Mouse (Mus musculus): ENCODE results near the gene Uba52. TPM values are rescaled to one million over a fixed set of nuclear protein-coding genes. Genes with fewer than 3 reads are reported as not detected.
"Not testable (repeated sequence)": the region's sequence is repeated elsewhere in the genome, so short reads cannot be mapped to it uniquely, and the experiment has no call there.

Gene Uba52
- polyA plus RNA-seq, 1 experiment from 2014 or later = 843 TPM

DNA sequence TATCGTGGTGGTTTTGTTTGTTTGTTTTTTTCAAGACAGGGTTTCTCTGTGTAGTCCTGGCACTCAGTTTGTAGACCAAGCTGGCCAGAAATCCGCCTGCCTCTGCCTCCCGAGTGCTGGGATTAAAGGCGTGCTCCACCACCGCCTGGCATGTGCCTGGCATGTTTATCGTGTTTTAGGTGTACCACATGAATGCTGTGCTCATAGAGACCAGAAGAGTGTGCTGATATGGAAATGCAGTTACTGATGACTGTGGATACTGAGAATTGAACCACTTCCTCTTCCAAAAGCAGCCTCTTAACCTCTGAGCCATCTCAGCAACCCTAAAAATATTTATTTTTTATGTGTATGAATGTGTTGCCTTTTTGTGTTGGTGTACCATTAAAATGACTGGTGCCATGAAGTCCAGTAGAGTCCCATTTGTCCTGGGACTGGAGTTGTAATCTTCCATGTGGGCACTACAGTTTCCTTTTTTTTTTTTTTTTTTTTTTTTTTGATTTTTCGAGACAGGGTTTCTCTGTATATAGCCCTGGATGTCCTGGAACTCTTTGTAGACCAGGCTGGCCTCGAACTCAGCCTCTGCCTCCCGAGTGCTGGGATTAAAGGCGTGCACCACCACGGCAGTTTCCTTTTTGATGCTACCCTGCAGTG is 1.8 kb upstream of the Uba52 start:
- no peak overlapping the region for H3K9ac ChIP-seq
- no peaks in the 10 kb centered on the region for H3K27me3 ChIP-seq (replicated peaks)
- H3K36me3 ChIP-seq = peaks cover 26% of the 10 kb centered on the region
- no peak for ATAC-seq (ENCODE audit: insufficient read depth, low FRiP score, low read depth)
- H3K4me3 ChIP-seq (replicated peaks) = no peak overlapping the region
- 94% methylated on average over 11 of the region's 11 CpGs for WGBS
- no peaks in the 10 kb centered on the region for H3K9me3 ChIP-seq
- peaks cover 25% of the 10 kb centered on the region for H3K4me1 ChIP-seq
- no peak overlapping the region for H3K27ac ChIP-seq
- H3K4me2 ChIP-seq = no peak overlapping the region

DNA sequence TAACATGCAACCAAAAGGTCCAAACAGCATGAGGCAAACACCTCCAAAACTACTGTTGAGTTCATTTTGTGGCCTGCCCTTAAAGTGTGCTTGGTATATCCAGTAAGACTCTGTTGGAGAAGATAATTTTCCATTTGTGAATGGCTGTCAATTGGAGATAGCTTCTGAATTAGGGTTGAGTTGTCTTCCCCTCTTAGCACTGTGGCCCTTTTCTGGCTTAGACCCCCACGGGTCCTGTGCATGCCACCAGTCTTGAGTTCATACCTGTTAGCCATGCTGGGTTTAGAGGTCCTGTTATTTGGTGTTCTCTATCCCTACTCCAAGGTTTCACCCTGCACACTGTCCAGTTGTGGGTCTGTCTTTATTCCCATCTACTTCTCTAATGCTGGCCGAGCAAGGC is 1.2 kb upstream of the Uba52 start:
- Histone ChIP-seq H3K4me2 (peak overlapping the region; percentile 88; the same call in 1 of the 2 replicates), H3K9ac (no peak overlapping the region), H3K4me3 (replicated peaks) (no peak overlapping the region; the same call in 1 of the 2 replicates)

DNA sequence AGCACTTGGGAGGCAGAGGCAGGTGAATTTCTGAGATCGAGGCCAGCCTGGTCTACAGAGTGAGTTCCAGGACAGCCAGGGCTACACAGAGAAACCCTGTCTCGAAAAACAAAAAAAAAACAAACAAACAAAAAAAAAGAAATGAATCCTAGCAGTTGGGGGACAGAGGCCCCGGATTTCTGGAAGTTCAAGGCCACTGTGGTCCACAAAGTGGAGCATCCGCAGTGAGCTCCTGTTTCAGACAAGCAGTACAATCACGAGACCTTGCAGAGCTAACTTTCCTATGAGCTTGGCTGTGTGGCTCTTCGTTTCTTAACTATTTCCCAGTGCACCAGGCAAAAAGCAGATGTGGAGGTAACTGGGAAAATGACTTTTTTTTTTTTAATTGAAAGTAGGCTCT is 573 bp upstream of the Uba52 start:
- Histone ChIP-seq H3K36me3 (peaks cover 27% of the 10 kb centered on the region), H3K27ac (peak overlapping the region; percentile 99), H3K4me2 (peak overlapping the region; percentile 88), H3K4me3 (replicated peaks) (peak overlapping the region; percentile 74), H3K4me1 (peaks cover 26% of the 10 kb centered on the region)
- WGBS = 72% methylated on average over 6 of the region's 6 CpGs
- ATAC-seq (ENCODE audit: insufficient read depth, low FRiP score, low read depth); H3K9me3 ChIP-seq; H3K27me3 ChIP-seq (replicated peaks); H3K9ac ChIP-seq: not testable (repeated sequence)

More for the DNA sequence above, 1.2 kb upstream of the Uba52 start:
- ATAC-seq (ENCODE audit: insufficient read depth, low FRiP score, low read depth) = no peak
- Histone ChIP-seq H3K9me3 (no peaks in the 10 kb centered on the region), H3K27ac (no peak overlapping the region), H3K27me3 (replicated peaks) (no peaks in the 10 kb centered on the region), H3K36me3 (peaks cover 30% of the 10 kb centered on the region), H3K4me1 (peaks cover 26% of the 10 kb centered on the region)
- 92% methylated on average over 2 of the region's 2 CpGs for WGBS

DNA sequence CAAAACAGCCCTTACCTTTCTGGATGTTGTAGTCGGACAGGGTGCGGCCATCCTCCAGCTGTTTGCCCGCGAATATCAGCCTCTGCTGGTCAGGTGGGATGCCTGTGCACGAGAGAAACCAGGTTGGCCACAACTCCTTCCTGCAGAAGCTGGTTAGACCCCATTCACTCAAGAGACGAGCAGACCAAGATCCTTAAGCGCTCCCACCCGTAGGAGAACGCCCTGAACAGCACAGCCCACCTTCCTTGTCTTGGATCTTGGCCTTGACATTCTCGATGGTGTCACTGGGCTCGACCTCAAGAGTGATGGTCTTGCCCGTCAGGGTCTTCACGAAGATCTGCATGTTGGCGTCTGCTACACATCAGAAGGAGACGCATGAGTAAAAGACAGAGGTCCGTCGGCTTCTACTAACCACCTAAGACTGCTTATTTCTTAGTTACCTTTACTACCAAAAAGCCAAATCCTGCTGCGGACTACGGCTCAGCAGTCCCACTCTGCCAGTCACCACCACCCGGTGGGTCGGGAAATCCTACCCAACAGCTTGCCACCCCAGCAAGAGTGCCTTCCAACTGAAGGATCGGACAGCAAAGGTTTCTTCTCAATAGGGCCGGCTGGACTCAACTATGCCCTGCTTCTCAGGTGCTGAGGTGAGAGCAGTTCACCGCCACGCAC is 1.2 kb downstream of the Uba52 start:
- H3K9ac ChIP-seq = peak overlapping the region; percentile 99
- peak overlapping the region; percentile 99 for H3K27ac ChIP-seq
- WGBS = 6% methylated on average over 25 of the region's 25 CpGs
- H3K4me2 ChIP-seq = peak overlapping the region; percentile 88
- peaks cover 42% of the 10 kb centered on the region for H3K4me1 ChIP-seq
- H3K36me3 ChIP-seq = peaks cover 27% of the 10 kb centered on the region
- no peaks in the 10 kb centered on the region for H3K27me3 ChIP-seq (replicated peaks)
- no peak for ATAC-seq (ENCODE audit: insufficient read depth, low FRiP score, low read depth)
- H3K9me3 ChIP-seq = no peaks in the 10 kb centered on the region
- peak overlapping the region; percentile 74 for H3K4me3 ChIP-seq (replicated peaks)

DNA sequence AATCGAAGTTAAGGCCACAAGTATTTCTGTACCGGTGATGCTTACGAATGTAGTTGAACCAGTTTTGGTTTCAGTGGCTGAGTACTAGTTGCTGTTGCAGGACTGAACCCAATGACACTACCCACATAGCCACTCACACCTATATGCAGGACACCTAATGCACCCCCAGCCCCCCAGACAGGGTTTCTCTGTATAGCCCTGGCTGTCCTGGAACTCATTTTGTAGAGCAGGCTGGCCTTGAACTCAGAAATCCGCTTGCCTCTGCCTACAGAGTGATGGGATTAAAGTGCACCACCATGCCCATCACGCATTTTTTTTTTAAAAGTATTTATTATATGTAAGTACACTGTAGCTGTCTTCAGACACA is 3.6 kb downstream of the Uba52 start:
- Histone ChIP-seq H3K4me2 (peak overlapping the region; percentile 88), H3K27me3 (replicated peaks) (peaks cover 15% of the 10 kb centered on the region), H3K4me1 (peaks cover 58% of the 10 kb centered on the region), H3K4me3 (replicated peaks) (peak overlapping the region; percentile 82), H3K27ac (peak overlapping the region; percentile 95), H3K9me3 (no peaks in the 10 kb centered on the region), H3K36me3 (peaks cover 18% of the 10 kb centered on the region), H3K9ac (no peak overlapping the region)
- ATAC-seq (ENCODE audit: insufficient read depth, low FRiP score, low read depth) = no peak
- 60% methylated on average over 5 of the region's 5 CpGs for WGBS

DNA sequence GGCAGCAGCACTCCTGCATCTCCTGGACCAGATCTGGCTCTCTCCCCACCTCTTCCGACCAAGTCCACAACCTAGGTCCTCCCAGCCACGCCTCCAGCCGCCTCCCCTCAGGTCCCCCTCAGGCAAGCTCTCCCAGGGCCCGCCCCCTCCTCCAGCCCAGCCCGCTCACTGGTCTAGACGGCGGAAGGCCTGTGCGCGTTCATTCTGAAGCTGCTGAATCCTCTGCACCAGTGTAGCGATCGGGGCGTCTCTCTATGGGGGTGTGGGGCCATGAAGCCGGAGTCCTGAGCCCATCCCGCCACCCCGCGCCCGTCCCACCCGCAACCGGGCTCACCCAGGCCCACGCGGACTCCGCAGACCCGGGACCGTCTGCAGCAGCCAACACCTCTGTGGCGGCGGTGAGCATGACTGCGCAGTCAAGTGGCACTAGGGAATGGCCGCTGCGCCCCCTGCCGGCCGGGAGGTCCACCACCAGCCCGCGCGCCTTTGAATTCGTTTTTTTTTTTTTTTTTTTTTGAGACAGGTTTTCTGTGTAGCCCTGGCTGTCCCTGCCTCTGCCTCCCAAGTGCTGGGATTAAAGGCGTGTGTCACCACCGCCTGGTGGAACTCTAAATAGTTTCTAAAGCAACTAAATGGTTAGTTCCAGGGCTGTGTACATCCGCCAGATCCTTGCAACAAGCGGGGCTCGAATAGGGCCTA is 4.1 kb downstream of the Uba52 start, which contains the start of gene Rex1bd:
Rex1bd (minus strand) TSS at position 425 of the 699 bp plus-strand sequence.
- peaks cover 21% of the 10 kb centered on the region for H3K27me3 ChIP-seq (replicated peaks)
- WGBS = 3% methylated on average over 40 of the region's 40 CpGs
- H3K9me3 ChIP-seq = no peaks in the 10 kb centered on the region
- H3K27ac ChIP-seq = peak within 1 kb of the TSS; percentile 95
- H3K4me2 ChIP-seq = peak within 1 kb of the TSS; percentile 88
- peak; percentile 87 for ATAC-seq (ENCODE audit: insufficient read depth, low FRiP score, low read depth)
- peaks cover 57% of the 10 kb centered on the region for H3K4me1 ChIP-seq
- peaks cover 18% of the 10 kb centered on the region for H3K36me3 ChIP-seq
- peak within 1 kb of the TSS; percentile 82 for H3K4me3 ChIP-seq (replicated peaks)
- peak within 1 kb of the TSS; percentile 78 for H3K9ac ChIP-seq

DNA sequence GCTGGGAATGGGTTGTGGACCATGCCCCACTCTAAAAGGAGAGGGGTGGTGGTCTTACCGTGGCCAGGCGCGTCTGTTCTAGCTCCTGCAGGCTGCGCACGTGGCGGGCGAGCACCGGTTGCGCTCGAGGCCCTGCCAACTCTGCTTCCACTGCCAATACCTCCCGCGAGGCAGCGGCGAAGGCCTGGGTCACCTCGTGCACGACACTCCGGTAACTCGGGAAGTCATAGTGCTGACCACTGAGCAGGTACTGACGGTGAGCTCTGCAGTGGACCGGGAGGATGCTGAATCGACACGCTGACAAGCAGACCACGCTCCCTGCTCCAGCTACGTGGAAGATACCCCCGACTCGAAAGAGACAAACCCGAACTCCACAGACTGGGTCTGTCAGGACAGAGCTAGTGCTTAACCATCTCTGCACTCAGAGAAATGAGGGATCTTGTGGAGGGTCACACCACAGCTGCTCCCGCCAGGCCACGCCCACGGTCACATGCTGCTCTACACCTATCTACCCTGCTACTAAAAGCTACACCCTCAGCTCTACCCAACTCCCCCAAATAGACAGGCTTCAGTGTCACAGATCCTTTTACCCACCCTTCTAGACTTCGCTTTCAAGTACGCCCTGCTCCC is 4.8 kb downstream of the Uba52 start:
- H3K36me3 ChIP-seq = peaks cover 18% of the 10 kb centered on the region
- ATAC-seq (ENCODE audit: insufficient read depth, low FRiP score, low read depth) = peak; percentile 8
- H3K9me3 ChIP-seq = no peaks in the 10 kb centered on the region
- peaks cover 26% of the 10 kb centered on the region for H3K27me3 ChIP-seq (replicated peaks)
- peak overlapping the region; percentile 95 for H3K27ac ChIP-seq
- peak overlapping the region; percentile 88 for H3K4me2 ChIP-seq
- WGBS = 34% methylated on average over 32 of the region's 32 CpGs
- peak overlapping the region; percentile 82 for H3K4me3 ChIP-seq (replicated peaks)
- H3K4me1 ChIP-seq = peaks cover 56% of the 10 kb centered on the region
- H3K9ac ChIP-seq = peak overlapping the region; percentile 78

DNA sequence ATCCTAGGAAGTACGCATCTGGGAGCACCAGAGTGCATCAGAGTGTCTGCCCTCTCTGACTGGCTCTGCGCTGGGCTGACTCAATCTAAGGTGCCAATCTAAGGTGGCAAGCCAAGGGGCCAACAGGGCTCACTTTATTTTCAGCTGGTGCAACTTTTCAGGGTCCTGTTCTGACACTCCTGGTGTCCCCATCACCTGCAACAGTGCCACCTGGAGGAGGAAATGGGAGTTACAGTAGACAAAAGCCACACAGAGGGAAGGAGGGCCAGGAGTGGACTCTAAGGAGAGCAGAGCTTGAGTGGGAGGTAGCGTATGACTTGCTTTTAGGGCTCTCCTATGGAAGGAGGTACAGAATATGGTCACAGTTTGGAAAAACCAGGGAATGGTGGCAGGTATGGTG is 5.8 kb downstream of the Uba52 start:
- Histone ChIP-seq H3K4me3 (replicated peaks) (no peak overlapping the region), H3K4me1 (peaks cover 60% of the 10 kb centered on the region), H3K4me2 (no peak overlapping the region), H3K27ac (no peak overlapping the region), H3K9ac (no peak overlapping the region), H3K27me3 (replicated peaks) (peaks cover 36% of the 10 kb centered on the region), H3K9me3 (no peaks in the 10 kb centered on the region), H3K36me3 (peaks cover 18% of the 10 kb centered on the region)
- WGBS = 81% methylated on average over 3 of the region's 3 CpGs
- ATAC-seq (ENCODE audit: insufficient read depth, low FRiP score, low read depth) = no peak

DNA sequence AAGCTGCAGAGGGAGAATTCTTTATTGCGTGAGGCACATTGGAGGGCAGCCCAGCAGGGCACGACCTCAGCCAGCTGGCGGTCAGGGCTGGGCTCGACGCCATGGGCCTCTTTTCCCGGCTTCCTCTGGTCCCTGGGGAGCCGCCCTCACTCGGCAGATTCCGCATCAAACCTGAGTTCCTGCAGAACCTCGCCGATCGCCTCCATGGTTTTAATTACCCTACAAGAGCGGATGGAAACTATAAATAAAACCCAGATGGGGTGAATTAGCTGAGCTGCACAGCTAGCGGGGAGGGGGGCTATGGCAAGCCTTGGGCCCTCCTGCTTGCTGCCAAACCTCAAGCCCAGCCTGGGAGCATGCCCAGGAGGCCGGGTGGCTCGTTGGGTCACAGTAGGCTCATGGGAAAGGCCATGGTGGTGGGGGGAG is 6.3 kb downstream of the Uba52 start:
- H3K4me2 ChIP-seq = no peak overlapping the region
- WGBS = 60% methylated on average over 16 of the region's 16 CpGs
- no peak overlapping the region for H3K4me3 ChIP-seq (replicated peaks)
- peaks cover 59% of the 10 kb centered on the region for H3K4me1 ChIP-seq
- H3K9me3 ChIP-seq = no peaks in the 10 kb centered on the region
- no peak overlapping the region for H3K27ac ChIP-seq
- H3K27me3 ChIP-seq (replicated peaks) = peaks cover 41% of the 10 kb centered on the region
- H3K36me3 ChIP-seq = peaks cover 18% of the 10 kb centered on the region
- no peak for ATAC-seq (ENCODE audit: insufficient read depth, low FRiP score, low read depth)
- H3K9ac ChIP-seq = no peak overlapping the region

DNA sequence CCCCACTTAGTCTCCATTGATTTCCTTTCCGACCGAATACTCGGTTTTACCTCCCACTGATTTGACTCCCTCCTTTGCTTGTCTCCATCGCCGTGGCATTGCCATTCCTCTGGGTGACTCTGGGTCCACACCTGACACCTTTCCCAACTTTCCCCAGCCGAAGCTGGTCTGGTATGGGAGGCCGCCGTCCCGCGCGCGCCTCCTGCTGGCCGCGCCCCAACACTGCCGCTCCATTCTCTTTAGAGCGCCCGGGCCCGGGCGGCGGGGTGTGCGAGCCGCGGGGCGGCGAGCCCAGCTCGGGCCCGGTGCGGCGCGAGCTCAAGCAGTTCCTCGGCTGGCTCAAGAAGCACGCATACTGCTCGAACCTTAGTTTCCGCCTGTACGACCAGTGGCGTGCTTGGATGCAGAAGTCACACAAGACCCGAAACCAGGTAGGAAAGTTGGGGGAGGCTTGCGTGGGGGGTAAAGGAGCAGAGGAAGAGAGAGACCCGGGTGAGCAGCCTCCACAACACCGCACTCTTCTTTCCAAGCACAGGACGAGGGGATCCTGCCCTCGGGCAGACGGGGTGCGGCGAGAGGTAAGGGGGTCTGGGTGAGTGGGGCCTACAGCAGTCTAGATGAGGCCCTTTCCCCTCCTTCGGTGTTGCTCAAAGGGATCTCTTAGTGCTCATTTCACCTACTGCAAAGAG is 7.4 kb downstream of the Uba52 start:
- Histone ChIP-seq H3K27me3 (replicated peaks) (peaks cover 52% of the 10 kb centered on the region), H3K36me3 (peaks cover 10% of the 10 kb centered on the region), H3K4me2 (peak overlapping the region; percentile 9; the same call in 1 of the 2 replicates), H3K9ac (no peak overlapping the region), H3K27ac (no peak overlapping the region), H3K9me3 (no peaks in the 10 kb centered on the region), H3K4me1 (peaks cover 49% of the 10 kb centered on the region), H3K4me3 (replicated peaks) (no peak overlapping the region)
- ATAC-seq (ENCODE audit: insufficient read depth, low FRiP score, low read depth) = peak; percentile 25; the same call in 1 of the 2 replicates
- WGBS = 16% methylated on average over 46 of the region's 46 CpGs

DNA sequence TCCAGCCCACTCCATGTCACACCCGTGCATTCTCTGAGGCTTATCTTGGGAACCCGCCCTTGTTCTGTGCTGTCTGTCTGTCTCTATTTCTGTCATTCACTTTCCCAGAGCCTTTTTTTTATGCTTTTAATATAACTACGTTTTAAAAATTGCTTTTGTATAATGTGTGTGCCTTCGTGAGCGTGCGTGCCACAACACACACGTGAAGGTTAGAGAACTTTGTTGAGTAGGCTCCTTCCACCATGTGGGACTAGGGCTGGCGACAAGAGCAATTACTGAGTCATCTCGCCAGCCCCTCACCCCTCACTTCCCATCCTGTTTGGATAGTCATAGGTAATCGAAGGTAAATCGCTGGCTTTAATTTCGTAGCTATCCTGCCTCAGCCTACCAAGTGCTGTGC is 8.1 kb downstream of the Uba52 start:
- Histone ChIP-seq H3K4me1 (peaks cover 49% of the 10 kb centered on the region), H3K4me2 (no peak overlapping the region), H3K27me3 (replicated peaks) (peaks cover 58% of the 10 kb centered on the region), H3K36me3 (peaks cover 6% of the 10 kb centered on the region), H3K27ac (no peak overlapping the region), H3K4me3 (replicated peaks) (no peak overlapping the region), H3K9ac (no peak overlapping the region), H3K9me3 (no peaks in the 10 kb centered on the region)
- 38% methylated on average over 12 of the region's 12 CpGs for WGBS
- no peak for ATAC-seq (ENCODE audit: insufficient read depth, low FRiP score, low read depth)

Measured in stomach, embryonic 15.5 days (tissue).